8 mouse cellular contexts compared by ENCODE assay signal in the genomic region with DNA sequence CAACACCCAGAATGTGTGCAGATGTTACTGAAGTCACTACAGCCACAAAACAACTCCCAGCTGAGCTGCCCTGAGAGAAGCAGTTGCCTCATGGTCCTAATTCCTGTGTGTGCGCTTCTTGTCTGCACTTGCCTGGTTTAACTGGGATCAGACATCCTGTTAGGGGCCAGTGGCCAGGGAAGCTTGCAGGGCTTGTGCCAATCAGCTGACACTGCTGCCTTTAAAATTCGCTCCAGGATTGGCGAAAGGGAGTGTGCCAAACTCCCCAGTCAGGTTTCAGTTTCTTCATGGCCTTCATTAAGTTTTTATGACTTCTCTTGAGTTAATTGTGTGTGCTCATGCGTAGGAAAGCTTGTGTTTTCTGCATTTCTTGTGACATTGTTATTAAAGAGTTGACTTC. TPM values are rescaled to one million over a fixed set of nuclear protein-coding genes. Genes with fewer than 3 reads are reported as not detected.
DNase-seq lines count a peak whose midpoint lies in the region; ATAC-seq and TF ChIP-seq lines count a peak whose summit lies in the region.

No protein-coding gene starts in this region.

- no peak overlapping the region for H3K9ac ChIP-seq in hindbrain, embryonic 14.5 days
- no peak overlapping the region for H3K9ac ChIP-seq in hindbrain, embryonic 16.5 days (ENCODE audit: low read depth, low read length)
- H3K9ac ChIP-seq in limb, embryonic 14.5 days (ENCODE audit: low read depth, low read length, severe bottlenecking): no peak overlapping the region

- peaks cover 9% of the 10 kb centered on the region; the same call in 1 of the 2 replicates for H3K36me3 ChIP-seq in hindbrain, embryonic 10.5 days
- no peaks in the 10 kb centered on the region for H3K36me3 ChIP-seq in hindbrain, embryonic 14.5 days (replicated peaks; ENCODE audit: control insufficient read depth, insufficient read depth)
- no peaks in the 10 kb centered on the region for H3K36me3 ChIP-seq in hindbrain, embryonic 16.5 days (ENCODE audit: control insufficient read depth, insufficient read depth, low read length)
- H3K36me3 ChIP-seq in limb, embryonic 14.5 days (ENCODE audit: control insufficient read depth, insufficient read depth, low read length): no peaks in the 10 kb centered on the region; the same call in 1 of the 2 replicates

- H3K27me3 ChIP-seq in hindbrain, embryonic 10.5 days (ENCODE audit: insufficient read depth, poor library complexity, severe bottlenecking): peaks cover 12% of the 10 kb centered on the region
- H3K27me3 ChIP-seq in hindbrain, embryonic 14.5 days (ENCODE audit: control insufficient read depth, insufficient read depth, low read length): 0 out of 2 replicates have a peak, but pooled peaks cover 11% of the 10 kb centered on the region
- peaks cover 5% of the 10 kb centered on the region for H3K27me3 ChIP-seq in hindbrain, embryonic 16.5 days (replicated peaks; ENCODE audit: control insufficient read depth, insufficient read depth, low read length)
- H3K27me3 ChIP-seq in limb, embryonic 14.5 days (ENCODE audit: control insufficient read depth, insufficient read depth, low read length): no peaks in the 10 kb centered on the region

- DNase-seq in hindbrain, embryonic 10.5 days (ENCODE audit: low spot score): no peak
- no peak for DNase-seq in hindbrain, embryonic 14.5 days (ENCODE audit: low spot score)
- DNase-seq in limb, embryonic 14.5 days (ENCODE audit: low spot score): peak; percentile 61
- DNase-seq in spleen, postnatal 14 days (ENCODE audit: low spot score in 2 of 2): no peak
- no peak for DNase-seq in B cell, adult 2 months
- DNase-seq in yolk sac, embryonic 10.5 days (ENCODE audit: low spot score): no peak

- H3K27ac ChIP-seq in hindbrain, embryonic 10.5 days: no peak overlapping the region
- no peak overlapping the region for H3K27ac ChIP-seq in hindbrain, embryonic 14.5 days
- peak overlapping the region; percentile 56; the same call in 1 of the 2 replicates for H3K27ac ChIP-seq in brown adipose tissue, adult 24 weeks (replicated peaks; ENCODE audit: low read depth, low read length)
- no peak overlapping the region for H3K27ac ChIP-seq in hindbrain, embryonic 16.5 days (ENCODE audit: low read depth, low read length)
- peak overlapping the region; percentile 53 for H3K27ac ChIP-seq in limb, embryonic 14.5 days (replicated peaks; ENCODE audit: low read depth, low read length)

- no peak overlapping the region for H3K4me2 ChIP-seq in hindbrain, embryonic 14.5 days (replicated peaks)
- peak overlapping the region; percentile 7; the same call in 1 of the 2 replicates for H3K4me2 ChIP-seq in hindbrain, embryonic 16.5 days (ENCODE audit: low read length)
- H3K4me2 ChIP-seq in limb, embryonic 14.5 days (replicated peaks; ENCODE audit: low read depth, low read length, severe bottlenecking): peak overlapping the region; percentile 76

- WGBS in hindbrain, embryonic 10.5 days: 78% methylated on average over 4 of the region's 4 CpGs
- WGBS in hindbrain, embryonic 14.5 days: 70% methylated on average over 4 of the region's 4 CpGs
- WGBS in hindbrain, embryonic 16.5 days: 61% methylated on average over 4 of the region's 4 CpGs
- WGBS in limb, embryonic 14.5 days: 7% methylated on average over 4 of the region's 4 CpGs

- 0 out of 2 replicates have a peak, but pooled peaks cover 4% of the 10 kb centered on the region for H3K9me3 ChIP-seq in hindbrain, embryonic 10.5 days
- H3K9me3 ChIP-seq in hindbrain, embryonic 14.5 days (ENCODE audit: control insufficient read depth, low read length): no peaks in the 10 kb centered on the region
- no peaks in the 10 kb centered on the region for H3K9me3 ChIP-seq in hindbrain, embryonic 16.5 days (ENCODE audit: control insufficient read depth, low read length)
- no peaks in the 10 kb centered on the region for H3K9me3 ChIP-seq in limb, embryonic 14.5 days (ENCODE audit: control insufficient read depth, low read length)

- H3K4me1 ChIP-seq in hindbrain, embryonic 10.5 days (replicated peaks): peaks cover 45% of the 10 kb centered on the region
- 0 out of 2 replicates have a peak, but pooled peaks cover 4% of the 10 kb centered on the region for H3K4me1 ChIP-seq in hindbrain, embryonic 14.5 days (replicated peaks; ENCODE audit: control insufficient read depth, insufficient read depth, low read length)
- H3K4me1 ChIP-seq in brown adipose tissue, adult 24 weeks (ENCODE audit: control insufficient read depth, insufficient read depth, insufficient read length, low read length): peaks cover 6% of the 10 kb centered on the region; the same call in 1 of the 2 replicates
- H3K4me1 ChIP-seq in hindbrain, embryonic 16.5 days (ENCODE audit: control insufficient read depth, insufficient read depth, low read depth, low read length): peaks cover 10% of the 10 kb centered on the region
- peaks cover 34% of the 10 kb centered on the region for H3K4me1 ChIP-seq in limb, embryonic 14.5 days (ENCODE audit: control insufficient read depth, insufficient read depth, low read length)

- ATAC-seq in hindbrain, embryonic 14.5 days (ENCODE audit: low FRiP score): no peak
- ATAC-seq in hindbrain, embryonic 16.5 days: no peak
- ATAC-seq in limb, embryonic 14.5 days (ENCODE audit: low FRiP score, low read depth): no peak

- peak overlapping the region; percentile 16; the same call in 1 of the 2 replicates for H3K4me3 ChIP-seq in hindbrain, embryonic 10.5 days
- H3K4me3 ChIP-seq in hindbrain, embryonic 14.5 days (replicated peaks; ENCODE audit: low read length): no peak overlapping the region
- H3K4me3 ChIP-seq in brown adipose tissue, adult 24 weeks (ENCODE audit: insufficient read depth, low read depth, low read length): peak overlapping the region; percentile 48
- no peak overlapping the region for H3K4me3 ChIP-seq in hindbrain, embryonic 16.5 days (ENCODE audit: low read length)
- peak overlapping the region; percentile 16; the same call in 1 of the 2 replicates for H3K4me3 ChIP-seq in limb, embryonic 14.5 days (replicated peaks; ENCODE audit: low read length)

- no peak for TF ChIP-seq POLR2A in limb, embryonic 14.5 days (IDR thresholded peaks at IDR 0.05; ENCODE audit: borderline replicate concordance, extremely low read depth, insufficient read depth, insufficient read length)

RNA-seq across cellular contexts. Expression of a gene that starts 3.1 kb away (rescaled TPM):
- 41.8 and 45.4 TPM in 2 replicates for polyA plus RNA-seq in hindbrain, embryonic 10.5 days (2016; fragmentation: Nextera tagmentation; extraction: Ambion mirVana)
- polyA plus RNA-seq in hindbrain, embryonic 14.5 days (2014; fragmentation: Nextera tagmentation; extraction: Ambion mirVana): 24.4 and 29.4 TPM in 2 replicates
- polyA plus RNA-seq in brown adipose tissue, adult 24 weeks (2012; ENCODE audit: insufficient read depth, insufficient read length, missing spikeins): 25.2 and 34.0 TPM in 2 replicates
- polyA plus RNA-seq in hindbrain, embryonic 16.5 days (2015; fragmentation: Nextera tagmentation; extraction: Ambion mirVana): 26.2 and 28.8 TPM in 2 replicates
- polyA plus RNA-seq in limb, embryonic 14.5 days (2012; rRNA removed): 25.5 and 26.9 TPM in 2 replicates
- 28.8 and 34.2 TPM in 2 replicates for polyA plus RNA-seq in limb, embryonic 14.5 days (2014; fragmentation: Nextera tagmentation; extraction: Ambion mirVana)

Comparison
In these comparisons a context has a peak if more than half of its experiments do, and no peak if none do; other contexts are left out.
1. H3K4me3 ChIP-seq: peak in hindbrain, embryonic 10.5 days (single experiment), brown adipose tissue, adult 24 weeks (single experiment) and limb, embryonic 14.5 days (single experiment); none in hindbrain, embryonic 14.5 days (single experiment) and hindbrain, embryonic 16.5 days (single experiment).
2. H3K27ac ChIP-seq: peak in brown adipose tissue, adult 24 weeks (single experiment) and limb, embryonic 14.5 days (single experiment); none in hindbrain, embryonic 10.5 days (single experiment), hindbrain, embryonic 14.5 days (single experiment) and hindbrain, embryonic 16.5 days (single experiment).